Mouse (Mus musculus) kidney, embryonic 15.5 days (tissue): Measurements from ENCODE around the gene Grk5. TPM values are rescaled to one million over a fixed set of nuclear protein-coding genes. Genes with fewer than 3 reads are reported as not detected.

Experiments used
- ATAC-seq: fragments of 200-750 bp; cut with Nextera tagmentation; replicated peaks from 2 replicates; pipeline ENCODE4 v1.8.0; 2017; ENCODE audit warnings: moderate TSS enrichment; ENCODE audit not compliant: low FRiP score
- H3K27ac ChIP-seq: fragments of 300-500 bp; sonication (generic); 2 replicates; pipeline ENCODE4 v1.5.1; 2015; ENCODE audit warnings: mild to moderate bottlenecking, inconsistent platforms
- H3K27me3 ChIP-seq: fragments of 300-500 bp; sonication (generic); 2 replicates; pipeline ENCODE4 v1.6.1; 2015; ENCODE audit warnings: inconsistent platforms
- H3K36me3 ChIP-seq: fragments of 300-500 bp; sonication (generic); 2 replicates; pipeline ENCODE4 v1.6.1; 2015; ENCODE audit warnings: inconsistent platforms
- H3K4me1 ChIP-seq: fragments of 300-500 bp; sonication (generic); 2 replicates; pipeline ENCODE4 v1.6.1; 2015; ENCODE audit warnings: inconsistent platforms
- H3K4me2 ChIP-seq: fragments of 300-500 bp; sonication (generic); 2 replicates; pipeline ENCODE4 v1.6.1; 2015; ENCODE audit warnings: moderate library complexity, mild to moderate bottlenecking, inconsistent platforms
- H3K4me3 ChIP-seq: fragments of 300-500 bp; sonication (generic); replicated peaks from 2 replicates; pipeline ENCODE4 v1.5.1; 2015; ENCODE audit warnings: mild to moderate bottlenecking, inconsistent platforms
- H3K9ac ChIP-seq: fragments of 300-500 bp; sonication (generic); 2 replicates; pipeline ENCODE4 v1.6.1; 2015; ENCODE audit warnings: mild to moderate bottlenecking, inconsistent platforms
- H3K9me3 ChIP-seq: fragments of 300-500 bp; sonication (generic); replicated peaks from 2 replicates; pipeline ENCODE4 v1.6.1; 2016; ENCODE audit warnings: inconsistent platforms
- WGBS: fragments of 180-500 bp; shearing (Covaris S2); methylation state at CpG from one replicate; pipeline ENCODE4 v1.1.7; 2015; ENCODE audit warnings: mixed read lengths; 5-methylcytosine and 5-hydroxymethylcytosine counted together
- polyA plus RNA-seq: library from polyadenylated mRNA; unstranded; fragments of >200 nt; fragmentation: Nextera tagmentation; extraction: Ambion mirVana; gene quantifications from 2 replicates; pipeline ENCODE4 v1.2.1, GENCODE M21; 2015

The Grk5 gene
- polyA plus RNA-seq, 1 experiment from 2014 or later: 2.3 TPM

GRCm38 (mm10) chr19:61087781-61088180, 198.2 kb downstream of the Grk5 start:
- ATAC-seq: no peak
- Histone ChIP-seq H3K9me3 (no peaks in the 10 kb centered on the region), H3K27ac (no peak overlapping the region), H3K27me3 (no peaks in the 10 kb centered on the region), H3K36me3 (peaks cover 23% of the 10 kb centered on the region), H3K4me2 (no peak overlapping the region), H3K4me1 (no peaks in the 10 kb centered on the region), H3K9ac (no peak overlapping the region), H3K4me3 (no peak overlapping the region)
- WGBS: 93% methylated on average over 1 of the region's 1 CpGs

- peaks cover 17% of the 10 kb centered on the region for H3K36me3 ChIP-seq
- no peaks in the 10 kb centered on the region for H3K9me3 ChIP-seq
- H3K27me3 ChIP-seq: no peaks in the 10 kb centered on the region
- WGBS: 91% methylated on average over 3 of the region's 3 CpGs
- ATAC-seq: no peak
- H3K27ac ChIP-seq: no peak overlapping the region
- no peak overlapping the region for H3K4me3 ChIP-seq
- H3K9ac ChIP-seq: no peak overlapping the region
- H3K4me2 ChIP-seq: no peak overlapping the region
- no peaks in the 10 kb centered on the region for H3K4me1 ChIP-seq
Measured at GRCm38 (mm10) chr19:61089001-61089400, 199.5 kb downstream of the Grk5 start.

GRCm38 (mm10) chr19:61090541-61090940, 201.0 kb downstream of the Grk5 start:
- WGBS: 95% methylated on average over 4 of the region's 4 CpGs

GRCm38 (mm10) chr19:61096776-61097175, 207.2 kb downstream of the Grk5 start:
- no peak overlapping the region for H3K4me2 ChIP-seq
- H3K9me3 ChIP-seq: no peaks in the 10 kb centered on the region
- H3K36me3 ChIP-seq: 0 out of 2 replicates have a peak, but pooled peaks cover 2% of the 10 kb centered on the region
- H3K4me1 ChIP-seq: no peaks in the 10 kb centered on the region
- H3K4me3 ChIP-seq: no peak overlapping the region
- no peak overlapping the region for H3K27ac ChIP-seq
- 83% methylated on average over 2 of the region's 2 CpGs for WGBS
- ATAC-seq: no peak
- no peaks in the 10 kb centered on the region for H3K27me3 ChIP-seq
- no peak overlapping the region for H3K9ac ChIP-seq

More at GRCm38 (mm10) chr19:61090541-61090940, 201.0 kb downstream of the Grk5 start:
- Histone ChIP-seq H3K4me3 (no peak overlapping the region), H3K27me3 (no peaks in the 10 kb centered on the region), H3K4me1 (no peaks in the 10 kb centered on the region), H3K27ac (no peak overlapping the region), H3K4me2 (no peak overlapping the region), H3K9ac (no peak overlapping the region), H3K36me3 (peaks cover 19% of the 10 kb centered on the region), H3K9me3 (no peaks in the 10 kb centered on the region)
- no peak for ATAC-seq

GRCm38 (mm10) chr19:61097764-61098163, 208.2 kb downstream of the Grk5 start:
- Histone ChIP-seq H3K4me3 (no peak overlapping the region), H3K4me1 (no peaks in the 10 kb centered on the region), H3K9me3 (no peaks in the 10 kb centered on the region), H3K36me3 (0 out of 2 replicates have a peak, but pooled peaks cover 2% of the 10 kb centered on the region), H3K9ac (no peak overlapping the region), H3K27me3 (no peaks in the 10 kb centered on the region), H3K4me2 (no peak overlapping the region), H3K27ac (no peak overlapping the region)
- no peak for ATAC-seq
- WGBS: 24% methylated on average over 4 of the region's 4 CpGs

GRCm38 (mm10) chr19:61110184-61110583, 220.6 kb downstream of the Grk5 start:
- peaks cover 2% of the 10 kb centered on the region; the same call in 1 of the 2 replicates for H3K9me3 ChIP-seq
- 51% methylated on average over 2 of the region's 2 CpGs for WGBS
- no peaks in the 10 kb centered on the region for H3K27me3 ChIP-seq
- H3K27ac ChIP-seq: no peak overlapping the region
- no peak for ATAC-seq
- H3K36me3 ChIP-seq: peaks cover 5% of the 10 kb centered on the region; the same call in 1 of the 2 replicates
- H3K4me3 ChIP-seq: no peak overlapping the region
- no peak overlapping the region for H3K4me2 ChIP-seq
- H3K4me1 ChIP-seq: no peaks in the 10 kb centered on the region
- H3K9ac ChIP-seq: no peak overlapping the region

GRCm38 (mm10) chr19:61131096-61131495, 241.5 kb downstream of the Grk5 start:
- Histone ChIP-seq H3K27ac (no peak overlapping the region), H3K4me3 (no peak overlapping the region), H3K9me3 (0 out of 2 replicates have a peak, but pooled peaks cover 5% of the 10 kb centered on the region), H3K4me1 (no peaks in the 10 kb centered on the region), H3K4me2 (no peak overlapping the region), H3K27me3 (no peaks in the 10 kb centered on the region), H3K9ac (no peak overlapping the region), H3K36me3 (peaks cover 30% of the 10 kb centered on the region)
- 95% methylated on average over 10 of the region's 10 CpGs for WGBS
- ATAC-seq: no peak

- peaks cover 10% of the 10 kb centered on the region; the same call in 1 of the 2 replicates for H3K36me3 ChIP-seq
- no peak overlapping the region for H3K27ac ChIP-seq
- no peak for ATAC-seq
Measured at GRCm38 (mm10) chr19:61138655-61139054, 249.1 kb downstream of the Grk5 start.

GRCm38 (mm10) chr19:61140342-61141206, 251.0 kb downstream of the Grk5 start, which contains the start of gene Zfp950:
Zfp950 (minus strand) TSS chr19:61140840.
- H3K4me3 ChIP-seq: peak within 1 kb of the TSS; percentile 90
- under 1% methylated on average over 18 of the region's 18 CpGs for WGBS
- peaks cover 17% of the 10 kb centered on the region for H3K4me1 ChIP-seq
- peak within 1 kb of the TSS; percentile 72 for H3K9ac ChIP-seq
- H3K27ac ChIP-seq: peak within 1 kb of the TSS; percentile 78
- H3K36me3 ChIP-seq: peaks cover 5% of the 10 kb centered on the region; the same call in 1 of the 2 replicates
- H3K9me3 ChIP-seq: no peaks in the 10 kb centered on the region
- H3K27me3 ChIP-seq: no peaks in the 10 kb centered on the region
- H3K4me2 ChIP-seq: peak within 1 kb of the TSS; percentile 82
- peak; percentile 100 for ATAC-seq

More at GRCm38 (mm10) chr19:61138655-61139054, 249.1 kb downstream of the Grk5 start:
- Histone ChIP-seq H3K27me3 (no peaks in the 10 kb centered on the region), H3K4me1 (peaks cover 17% of the 10 kb centered on the region), H3K4me2 (no peak overlapping the region), H3K4me3 (no peak overlapping the region), H3K9ac (no peak overlapping the region), H3K9me3 (no peaks in the 10 kb centered on the region)

GRCm38 (mm10) chr19:61141299-61141698, 251.8 kb downstream of the Grk5 start:
- H3K27ac ChIP-seq: peak overlapping the region; percentile 78; the same call in 1 of the 2 replicates
- peak overlapping the region; percentile 82 for H3K4me2 ChIP-seq
- no peaks in the 10 kb centered on the region for H3K27me3 ChIP-seq
- H3K9ac ChIP-seq: peak overlapping the region; percentile 72
- H3K4me1 ChIP-seq: peaks cover 17% of the 10 kb centered on the region
- peaks cover 5% of the 10 kb centered on the region; the same call in 1 of the 2 replicates for H3K36me3 ChIP-seq
- H3K9me3 ChIP-seq: no peaks in the 10 kb centered on the region
- no peak for ATAC-seq
- peak overlapping the region; percentile 90 for H3K4me3 ChIP-seq
- 18% methylated on average over 4 of the region's 4 CpGs for WGBS
